Mouse (Mus musculus): ENCODE data around the gene Nfib. TPM values are rescaled to one million over a fixed set of nuclear protein-coding genes. Genes with fewer than 3 reads are reported as not detected.

Gene Nfib
- polyA plus RNA-seq, 1 experiment from 2014 or later: 60.0 TPM

- H3K4me3 ChIP-seq: no peak overlapping the region
- no peak overlapping the region for H3K4me2 ChIP-seq
- H3K4me1 ChIP-seq (replicated peaks): no peaks in the 10 kb centered on the region
- no peak overlapping the region; the same call in 1 of the 2 replicates for H3K27ac ChIP-seq
- no peak for ATAC-seq (replicated peaks; ENCODE audit: insufficient number of reproducible peaks, insufficient read depth, low FRiP score, low read depth)
- WGBS: 83% methylated on average over 2 of the region's 2 CpGs
- peaks cover 17% of the 10 kb centered on the region for H3K36me3 ChIP-seq
- no peak overlapping the region for H3K9ac ChIP-seq
- H3K27me3 ChIP-seq: no peaks in the 10 kb centered on the region
- no peaks in the 10 kb centered on the region for H3K9me3 ChIP-seq (replicated peaks)
Measured at GRCm38 (mm10) chr4:82297562-82297961, 408.0 kb downstream of the Nfib start.

- Histone ChIP-seq H3K27me3 (no peaks in the 10 kb centered on the region), H3K4me1 (replicated peaks) (no peaks in the 10 kb centered on the region), H3K27ac (no peak overlapping the region), H3K9me3 (replicated peaks) (no peaks in the 10 kb centered on the region), H3K36me3 (peaks cover 22% of the 10 kb centered on the region), H3K4me3 (no peak overlapping the region), H3K9ac (no peak overlapping the region), H3K4me2 (no peak overlapping the region)
- ATAC-seq (replicated peaks; ENCODE audit: insufficient number of reproducible peaks, insufficient read depth, low FRiP score, low read depth): no peak
- 89% methylated on average over 1 of the region's 1 CpGs for WGBS
Measured at GRCm38 (mm10) chr4:82294066-82294465, 411.5 kb downstream of the Nfib start.

- Histone ChIP-seq H3K4me1 (replicated peaks) (no peaks in the 10 kb centered on the region), H3K9ac (no peak overlapping the region), H3K4me2 (no peak overlapping the region), H3K4me3 (no peak overlapping the region), H3K36me3 (peaks cover 19% of the 10 kb centered on the region), H3K27ac (no peak overlapping the region), H3K27me3 (no peaks in the 10 kb centered on the region), H3K9me3 (replicated peaks) (no peaks in the 10 kb centered on the region)
- no peak for ATAC-seq (replicated peaks; ENCODE audit: insufficient number of reproducible peaks, insufficient read depth, low FRiP score, low read depth)
- 77% methylated on average over 4 of the region's 4 CpGs for WGBS
Measured at GRCm38 (mm10) chr4:82291174-82291847, 414.2 kb downstream of the Nfib start.

- Histone ChIP-seq H3K27me3 (no peaks in the 10 kb centered on the region), H3K9me3 (replicated peaks) (no peaks in the 10 kb centered on the region), H3K27ac (no peak overlapping the region), H3K4me3 (no peak overlapping the region), H3K4me1 (replicated peaks) (no peaks in the 10 kb centered on the region), H3K4me2 (no peak overlapping the region), H3K36me3 (peaks cover 20% of the 10 kb centered on the region), H3K9ac (no peak overlapping the region)
- WGBS: 85% methylated on average over 9 of the region's 9 CpGs
- ATAC-seq (replicated peaks; ENCODE audit: insufficient number of reproducible peaks, insufficient read depth, low FRiP score, low read depth): no peak
Measured at GRCm38 (mm10) chr4:82290623-82291022, 414.9 kb downstream of the Nfib start.

- WGBS: 67% methylated on average over 7 of the region's 7 CpGs
Measured at GRCm38 (mm10) chr4:82289596-82289995, 416.0 kb downstream of the Nfib start.

GRCm38 (mm10) chr4:82288138-82288537, 417.4 kb downstream of the Nfib start:
- no peak overlapping the region for H3K4me3 ChIP-seq
- no peak overlapping the region for H3K4me2 ChIP-seq
- H3K27ac ChIP-seq: no peak overlapping the region
- H3K4me1 ChIP-seq (replicated peaks): no peaks in the 10 kb centered on the region
- no peak overlapping the region for H3K9ac ChIP-seq
- no peak for ATAC-seq (replicated peaks; ENCODE audit: insufficient number of reproducible peaks, insufficient read depth, low FRiP score, low read depth)
- WGBS: 52% methylated on average over 2 of the region's 2 CpGs
- H3K9me3 ChIP-seq (replicated peaks): no peaks in the 10 kb centered on the region
- H3K27me3 ChIP-seq: no peaks in the 10 kb centered on the region
- H3K36me3 ChIP-seq: peaks cover 12% of the 10 kb centered on the region; the same call in 1 of the 2 replicates

More at GRCm38 (mm10) chr4:82289596-82289995, 416.0 kb downstream of the Nfib start:
- peaks cover 17% of the 10 kb centered on the region; the same call in 1 of the 2 replicates for H3K36me3 ChIP-seq
- H3K9me3 ChIP-seq (replicated peaks): no peaks in the 10 kb centered on the region
- H3K27ac ChIP-seq: peak overlapping the region; percentile 17; the same call in 1 of the 2 replicates
- H3K4me1 ChIP-seq (replicated peaks): no peaks in the 10 kb centered on the region
- no peak overlapping the region for H3K9ac ChIP-seq
- no peak overlapping the region for H3K4me3 ChIP-seq
- no peak overlapping the region for H3K4me2 ChIP-seq
- H3K27me3 ChIP-seq: no peaks in the 10 kb centered on the region
- no peak for ATAC-seq (replicated peaks; ENCODE audit: insufficient number of reproducible peaks, insufficient read depth, low FRiP score, low read depth)

- no peaks in the 10 kb centered on the region for H3K9me3 ChIP-seq (replicated peaks)
- no peak overlapping the region for H3K4me2 ChIP-seq
- H3K4me1 ChIP-seq (replicated peaks): no peaks in the 10 kb centered on the region
- peaks cover 12% of the 10 kb centered on the region; the same call in 1 of the 2 replicates for H3K36me3 ChIP-seq
- H3K27me3 ChIP-seq: no peaks in the 10 kb centered on the region
- no peak overlapping the region for H3K4me3 ChIP-seq
- no peak overlapping the region for H3K27ac ChIP-seq
- H3K9ac ChIP-seq: no peak overlapping the region
- 83% methylated on average over 2 of the region's 2 CpGs for WGBS
- no peak for ATAC-seq (replicated peaks; ENCODE audit: insufficient number of reproducible peaks, insufficient read depth, low FRiP score, low read depth)
Measured at GRCm38 (mm10) chr4:82287454-82287853, 418.1 kb downstream of the Nfib start.

- no peak for ATAC-seq (replicated peaks; ENCODE audit: insufficient number of reproducible peaks, insufficient read depth, low FRiP score, low read depth)
- H3K9ac ChIP-seq: no peak overlapping the region
- peaks cover 12% of the 10 kb centered on the region; the same call in 1 of the 2 replicates for H3K36me3 ChIP-seq
- no peak overlapping the region for H3K4me3 ChIP-seq
- no peaks in the 10 kb centered on the region for H3K27me3 ChIP-seq
- no peak overlapping the region for H3K27ac ChIP-seq
- 57% methylated on average over 2 of the region's 2 CpGs for WGBS
- H3K9me3 ChIP-seq (replicated peaks): no peaks in the 10 kb centered on the region
- H3K4me2 ChIP-seq: no peak overlapping the region
- H3K4me1 ChIP-seq (replicated peaks): no peaks in the 10 kb centered on the region
Measured at GRCm38 (mm10) chr4:82286931-82287330, 418.6 kb downstream of the Nfib start.

- no peaks in the 10 kb centered on the region for H3K4me1 ChIP-seq (replicated peaks)
- no peak overlapping the region for H3K9ac ChIP-seq
- peaks cover 4% of the 10 kb centered on the region; the same call in 1 of the 2 replicates for H3K36me3 ChIP-seq
- no peak overlapping the region for H3K4me3 ChIP-seq
- H3K27ac ChIP-seq: no peak overlapping the region
- no peak overlapping the region for H3K4me2 ChIP-seq
- no peaks in the 10 kb centered on the region for H3K27me3 ChIP-seq
- whole genome bisulfite sequencing: 90% methylated on average over 6 of the region's 6 CpGs
- no peaks in the 10 kb centered on the region for H3K9me3 ChIP-seq (replicated peaks)
- ATAC-seq (replicated peaks; ENCODE audit: insufficient number of reproducible peaks, insufficient read depth, low FRiP score, low read depth): no peak
Measured at GRCm38 (mm10) chr4:82283536-82283935, 422.0 kb downstream of the Nfib start.

- Histone ChIP-seq H3K9me3 (replicated peaks) (no peaks in the 10 kb centered on the region), H3K27me3 (no peaks in the 10 kb centered on the region), H3K4me2 (no peak overlapping the region), H3K4me1 (replicated peaks) (peaks cover 16% of the 10 kb centered on the region), H3K27ac (peak overlapping the region; percentile 50), H3K36me3 (no peaks in the 10 kb centered on the region), H3K4me3 (no peak overlapping the region), H3K9ac (no peak overlapping the region)
- no peak for ATAC-seq (replicated peaks; ENCODE audit: insufficient number of reproducible peaks, insufficient read depth, low FRiP score, low read depth)
- WGBS: 57% methylated on average over 2 of the region's 2 CpGs
Measured at GRCm38 (mm10) chr4:82275996-82276395, 429.6 kb downstream of the Nfib start.

GRCm38 (mm10) chr4:82273049-82273754, 432.3 kb downstream of the Nfib start:
- H3K4me1 ChIP-seq (replicated peaks): peaks cover 21% of the 10 kb centered on the region
- 70% methylated on average over 4 of the region's 4 CpGs for WGBS

More at GRCm38 (mm10) chr4:82273049-82273754, 432.3 kb downstream of the Nfib start:
- peak overlapping the region; percentile 68 for H3K27ac ChIP-seq
- no peaks in the 10 kb centered on the region for H3K27me3 ChIP-seq
- no peak for ATAC-seq (replicated peaks; ENCODE audit: insufficient number of reproducible peaks, insufficient read depth, low FRiP score, low read depth)
- H3K9ac ChIP-seq: no peak overlapping the region
- no peak overlapping the region for H3K4me2 ChIP-seq
- H3K4me3 ChIP-seq: no peak overlapping the region
- no peaks in the 10 kb centered on the region for H3K36me3 ChIP-seq
- no peaks in the 10 kb centered on the region for H3K9me3 ChIP-seq (replicated peaks)

Measured in heart, embryonic 15.5 days (tissue).